Mouse (Mus musculus) frontal cortex, postnatal 10 days (tissue): ENCODE measurements at regions not wholly inside any gene's neighbourhood (a gene's known extent, or its start where the extent isn't known, plus 50 kb on each side); places are given as distances from the start of the nearest gene placed in this dataset.

Source experiments
- DNase-seq, 2 experiments: peaks; one replicate each; pipeline ENCODE4 v3.0.0; 2022; ENCODE audit warnings: low spot score in 2 of 2, mixed read lengths in 1 of 2

GRCm38 (mm10) chr3:145705317-145705716 lies 53.2 kb upstream of the Ddah1 start:
- DNase-seq = no peak

GRCm38 (mm10) chr3:145704054-145704453 lies 54.3 kb upstream of the Ccn1 start:
- DNase-seq = no peak

GRCm38 (mm10) chr3:145703411-145703924 lies 53.7 kb upstream of the Ccn1 start:
- DNase-seq = peak in 1 of 2 experiments; percentile 23

GRCm38 (mm10) chr3:145702739-145703138 lies 53.0 kb upstream of the Ccn1 start:
- DNase-seq = no peak

GRCm38 (mm10) chr3:145701945-145702344 lies 52.2 kb upstream of the Ccn1 start:
- DNase-seq = no peak
